Mouse (Mus musculus) megakaryocyte, embryonic 14.5 days (primary cell): ENCODE data around the gene Rnase10. TPM values are rescaled to one million over a fixed set of nuclear protein-coding genes. Genes with fewer than 3 reads are reported as not detected.
"Not testable (repeated sequence)": the region's sequence is repeated elsewhere in the genome, so short reads cannot be mapped to it uniquely, and the experiment has no call there.

ENCODE experiments used
- H3K27me3 ChIP-seq: replicated peaks from 2 replicates; pipeline ENCODE3; 2012; ENCODE audit warnings: inconsistent platforms
- H3K36me3 ChIP-seq: replicated peaks from 2 replicates; pipeline ENCODE3; 2012; ENCODE audit warnings: low read length, inconsistent platforms, mixed read lengths
- H3K4me1 ChIP-seq: 2 replicates; pipeline ENCODE4 v1.6.1; 2012; ENCODE audit warnings: inconsistent platforms
- H3K4me3 ChIP-seq: replicated peaks from 2 replicates; pipeline ENCODE3; 2012; ENCODE audit warnings: moderate library complexity, mild to moderate bottlenecking, inconsistent platforms
- H3K9me3 ChIP-seq: 2 replicates; pipeline ENCODE4 v1.6.1; 2012; ENCODE audit warnings: inconsistent platforms
- FLI1 ChIP-seq: IDR thresholded peaks from 2 replicates; pipeline ENCODE4 v1.6.1; 2012; ENCODE audit warnings: low read length, inconsistent platforms, mixed read lengths
- GATA1 ChIP-seq: IDR thresholded peaks from 3 replicates; pipeline ENCODE4 v1.6.1; 2012; ENCODE audit warnings: mixed read lengths, low read length, inconsistent platforms, borderline replicate concordance
- polyA plus RNA-seq: library from polyadenylated mRNA; stranded (reverse); fragments of >175 nt; gene quantifications from 2 replicates; pipeline ENCODE4 v1.2.3, GENCODE M21; 2012; ENCODE audit warnings: low replicate concordance; ENCODE audit not compliant: insufficient read depth

Gene Rnase10
- polyA plus RNA-seq, 1 experiment = not detected

DNA sequence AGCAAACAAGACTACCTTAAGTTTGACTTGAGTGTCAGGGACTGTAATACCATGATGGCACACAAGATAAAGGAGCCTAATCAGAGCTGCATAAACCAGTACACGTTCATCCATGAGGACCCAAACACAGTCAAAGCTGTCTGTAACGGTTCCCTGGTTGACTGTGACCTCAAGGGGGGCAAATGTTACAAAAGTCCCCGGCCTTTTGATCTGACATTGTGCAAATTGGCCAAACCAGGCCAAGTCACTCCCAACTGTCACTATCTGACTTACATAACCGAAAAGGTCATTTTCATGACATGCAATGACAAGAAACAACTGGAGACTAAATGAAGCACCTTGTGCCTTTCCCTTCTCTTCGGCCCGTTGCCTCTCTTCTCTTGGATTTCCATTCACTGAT, 2.0 kb downstream of the Rnase10 start:
- TF ChIP-seq FLI1 (no peak), GATA1 (no peak)
- 0 out of 2 replicates have a peak, but pooled peaks cover 3% of the 10 kb centered on the region for H3K4me1 ChIP-seq
- H3K27me3 ChIP-seq = no peaks in the 10 kb centered on the region
- peaks cover 12% of the 10 kb centered on the region for H3K9me3 ChIP-seq
- no peaks in the 10 kb centered on the region for H3K36me3 ChIP-seq
- H3K4me3 ChIP-seq = no peak overlapping the region

- H3K9me3 ChIP-seq = peaks cover 12% of the 10 kb centered on the region
- H3K4me3 ChIP-seq, H3K36me3 ChIP-seq, H3K4me1 ChIP-seq, H3K27me3 ChIP-seq: not testable (repeated sequence)
These were observed 7.2 kb downstream of the Rnase10 start for GRCm38 (mm10) chr14:51014724-51015123.

GRCm38 (mm10) chr14:51015780-51016179, 8.2 kb downstream of the Rnase10 start:
- H3K4me1 ChIP-seq = no peaks in the 10 kb centered on the region
- TF ChIP-seq GATA1 (no peak), FLI1 (no peak)

DNA sequence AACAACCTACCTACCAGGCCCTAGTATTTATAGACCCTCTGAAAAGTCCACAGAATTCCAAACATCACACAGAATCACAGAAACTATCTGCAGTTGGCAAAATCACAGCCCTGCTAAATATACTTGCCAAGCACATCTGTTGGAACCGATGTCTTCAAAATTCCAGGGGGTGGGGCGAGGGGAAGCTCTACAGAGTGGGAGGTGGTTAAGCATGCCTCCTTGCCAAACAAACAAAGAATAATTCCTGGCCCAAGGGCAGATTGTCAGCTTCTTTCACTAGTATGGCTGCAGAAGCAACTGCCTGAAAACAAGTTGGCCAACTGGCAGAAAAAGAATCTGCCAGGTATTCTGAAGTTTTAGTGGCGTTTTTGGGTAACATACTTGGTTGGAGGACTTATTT, 9.7 kb downstream of the Rnase10 start:
- TF ChIP-seq GATA1 = no peak
- TF ChIP-seq FLI1 = no peak
- H3K36me3 ChIP-seq = no peaks in the 10 kb centered on the region
- H3K4me3 ChIP-seq = no peak overlapping the region
- H3K4me1 ChIP-seq = no peaks in the 10 kb centered on the region; the same call in 1 of the 2 replicates
- H3K9me3 ChIP-seq = peaks cover 6% of the 10 kb centered on the region
- no peaks in the 10 kb centered on the region for H3K27me3 ChIP-seq

More at GRCm38 (mm10) chr14:51015780-51016179, 8.2 kb downstream of the Rnase10 start:
- no peak overlapping the region for H3K4me3 ChIP-seq
- no peaks in the 10 kb centered on the region for H3K27me3 ChIP-seq
- peaks cover 16% of the 10 kb centered on the region for H3K9me3 ChIP-seq
- no peaks in the 10 kb centered on the region for H3K36me3 ChIP-seq

- no peaks in the 10 kb centered on the region for H3K27me3 ChIP-seq
- H3K4me3 ChIP-seq = no peak overlapping the region
- peaks cover 4% of the 10 kb centered on the region for H3K9me3 ChIP-seq
- TF ChIP-seq GATA1 (no peak), FLI1 (no peak)
- H3K4me1 ChIP-seq = peaks cover 12% of the 10 kb centered on the region
- no peaks in the 10 kb centered on the region for H3K36me3 ChIP-seq
These were observed 15.9 kb downstream of the Rnase10 start for GRCm38 (mm10) chr14:51023457-51023856.

GRCm38 (mm10) chr14:51024820-51025219, 17.3 kb downstream of the Rnase10 start:
- peaks cover 12% of the 10 kb centered on the region for H3K4me1 ChIP-seq
- no peaks in the 10 kb centered on the region for H3K27me3 ChIP-seq
- H3K36me3 ChIP-seq = no peaks in the 10 kb centered on the region
- H3K4me3 ChIP-seq = no peak overlapping the region
- peaks cover 4% of the 10 kb centered on the region for H3K9me3 ChIP-seq
- TF ChIP-seq GATA1 (no peak), FLI1 (no peak)

DNA sequence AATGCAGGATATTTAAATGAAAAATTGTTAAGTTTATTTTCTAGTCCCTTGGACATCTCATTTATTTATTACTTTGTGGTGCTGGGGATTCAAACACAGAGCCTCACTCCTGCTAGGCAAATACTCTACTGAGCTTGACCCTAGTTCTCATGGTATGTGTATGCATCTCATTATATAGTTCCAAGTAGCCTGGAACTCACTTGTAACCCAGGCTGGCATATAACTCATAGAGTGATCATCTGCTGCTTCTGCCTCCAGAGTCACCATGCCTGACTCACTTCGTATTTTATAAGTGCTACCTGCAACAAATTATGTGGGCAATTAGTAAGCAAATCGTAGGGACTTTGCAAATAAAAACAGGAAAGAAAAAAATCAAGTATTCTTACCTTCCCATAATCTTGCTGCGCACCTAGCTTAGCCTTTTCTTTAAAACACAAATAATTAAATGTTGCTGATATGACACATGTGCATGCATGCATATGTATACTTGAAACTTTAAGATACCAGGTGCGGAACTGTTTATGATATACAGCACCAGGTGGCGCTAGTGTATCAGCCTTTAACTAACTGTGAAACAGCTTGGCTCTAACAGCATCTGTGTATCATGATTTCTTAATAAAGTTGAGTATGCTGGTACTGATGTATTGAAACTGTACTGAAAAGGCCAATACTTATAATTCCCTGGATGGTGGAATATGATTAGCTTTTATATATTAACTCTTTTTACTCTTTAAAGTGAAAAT, 19.0 kb downstream of the Rnase10 start:
- H3K4me1 ChIP-seq = peaks cover 12% of the 10 kb centered on the region
- H3K36me3 ChIP-seq = no peaks in the 10 kb centered on the region
- TF ChIP-seq GATA1 = no peak
- no peak for TF ChIP-seq FLI1
- no peaks in the 10 kb centered on the region for H3K27me3 ChIP-seq
- H3K4me3 ChIP-seq = no peak overlapping the region
- H3K9me3 ChIP-seq = no peaks in the 10 kb centered on the region

GRCm38 (mm10) chr14:51027387-51028155, 20.0 kb downstream of the Rnase10 start:
- TF ChIP-seq GATA1 = no peak
- TF ChIP-seq FLI1 = no peak
- Histone ChIP-seq H3K4me3 (no peak overlapping the region), H3K9me3 (0 out of 2 replicates have a peak, but pooled peaks cover 3% of the 10 kb centered on the region), H3K27me3 (no peaks in the 10 kb centered on the region), H3K4me1 (peaks cover 15% of the 10 kb centered on the region), H3K36me3 (no peaks in the 10 kb centered on the region)

DNA sequence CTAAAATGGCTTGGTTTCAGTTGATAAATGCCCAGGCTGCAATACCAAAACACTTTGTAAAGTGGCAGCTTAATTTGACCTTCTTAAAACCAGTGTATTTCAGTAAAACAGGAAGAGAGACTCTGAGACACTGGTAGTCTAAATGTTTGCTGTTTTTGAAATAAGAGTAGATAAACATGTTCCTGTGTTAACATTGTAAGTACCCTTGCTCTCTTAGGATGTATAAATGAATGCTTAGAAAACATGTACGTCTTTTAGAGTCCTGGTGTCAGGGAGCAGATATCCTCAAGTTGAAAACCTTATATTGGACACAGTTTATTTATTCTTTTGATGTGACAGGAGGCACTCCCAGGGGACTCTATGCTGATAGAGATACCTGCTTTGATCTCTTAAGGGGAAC, 27.7 kb downstream of the Rnase10 start:
- Histone ChIP-seq H3K9me3 (0 out of 2 replicates have a peak, but pooled peaks cover 3% of the 10 kb centered on the region), H3K36me3 (no peaks in the 10 kb centered on the region), H3K4me3 (no peak overlapping the region), H3K4me1 (peaks cover 10% of the 10 kb centered on the region; the same call in 1 of the 2 replicates), H3K27me3 (no peaks in the 10 kb centered on the region)
- TF ChIP-seq GATA1 (no peak), FLI1 (no peak)

- Histone ChIP-seq H3K36me3 (no peaks in the 10 kb centered on the region), H3K4me1 (peaks cover 10% of the 10 kb centered on the region; the same call in 1 of the 2 replicates), H3K9me3 (0 out of 2 replicates have a peak, but pooled peaks cover 3% of the 10 kb centered on the region), H3K4me3 (no peak overlapping the region), H3K27me3 (no peaks in the 10 kb centered on the region)
- TF ChIP-seq FLI1 (no peak), GATA1 (no peak)
These were observed 28.7 kb downstream of the Rnase10 start for GRCm38 (mm10) chr14:51036214-51036613.

GRCm38 (mm10) chr14:51041769-51042168, 34.2 kb downstream of the Rnase10 start, which contains the start of gene Rnase9:
Gene Rnase9 (minus strand): TSS chr14:51041869.
- TF ChIP-seq GATA1 = no peak
- no peak for TF ChIP-seq FLI1
- no peaks in the 10 kb centered on the region for H3K36me3 ChIP-seq
- no peaks in the 10 kb centered on the region for H3K27me3 ChIP-seq
- no peaks in the 10 kb centered on the region for H3K9me3 ChIP-seq
- H3K4me1 ChIP-seq = peaks cover 9% of the 10 kb centered on the region; the same call in 1 of the 2 replicates
- no peak within 1 kb of the TSS for H3K4me3 ChIP-seq
